Comparison of ENCODE assay signal across 10 mouse cellular contexts in genomic region chr2:90970606-90971005, GRCm38 (mm10). TPM values are rescaled to one million over a fixed set of nuclear protein-coding genes. Genes with fewer than 3 reads are reported as not detected.
A peak's percentile ranks its signal among the peaks of the same experiment; 100 is the strongest.
DNase-seq lines count a peak whose midpoint lies in the region; TF ChIP-seq lines count a peak whose summit lies in the region.
"Had no signal": no experiment of that assay in that cellular context is flagged by ENCODE, and none has a peak within 500 bp of the region (broad histone marks: within the 10 kb centered on the region; RNA-seq: fewer than 3 reads in every experiment).

No protein-coding gene starts in this region.

- TF ChIP-seq CTCF in brain, embryonic 14.5 days (IDR thresholded peaks at IDR 0.05; ENCODE audit: borderline replicate concordance, extremely low read depth, insufficient read depth, insufficient read length): no peak

- DNase-seq in frontal cortex, adult 2 months (ENCODE audit: extremely low spot score in 1 of 2, low spot score in 1 of 2): peak; percentile 42 to 69
- DNase-seq in frontal cortex, postnatal 10 days (ENCODE audit: low spot score in 2 of 2): no peak
- DNase-seq in layer of hippocampus, adult 18-20 months (ENCODE audit: low spot score in 2 of 2): peak; percentile 30 to 64
- no peak for DNase-seq in layer of hippocampus, postnatal 10 days (ENCODE audit: low spot score in 2 of 2)
- DNase-seq in brain, embryonic 14.5 days (ENCODE audit: low read depth): peak; percentile 62
- peak; percentile 91 for DNase-seq in cerebellum, adult 9-11 months
- no peak for DNase-seq in adrenal gland, postnatal 14 days
- no peak for DNase-seq in thymus, postnatal 36 days
- DNase-seq: kidney, adult 2 months; lung, postnatal 4 days had no signal

- no peak for TF ChIP-seq POLR2A in brain, embryonic 14.5 days (IDR thresholded peaks at IDR 0.05; ENCODE audit: borderline replicate concordance, extremely low read depth, insufficient read depth, insufficient read length, poor library complexity, severe bottlenecking)

RNA-seq across cellular contexts. Expression of gene Celf1, which starts 30.4 kb away (rescaled TPM):
- polyA plus RNA-seq in frontal cortex, adult 2 months (2012; rRNA removed): 107 and 127 TPM in 2 replicates
- 100 to 1,000 TPM; 136 to 140 TPM for total RNA-seq in layer of hippocampus, adult 18-20 months (2021)
- total RNA-seq in layer of hippocampus, postnatal 10 days (2021): 100 to 1,000 TPM; 109 to 116 TPM
- 119 and 130 TPM in 2 replicates for polyA plus RNA-seq in brain, embryonic 14.5 days (2012; rRNA removed)
- total RNA-seq in adrenal gland, postnatal 14 days (2021): 89.9 and 97.9 TPM in 2 replicates

Comparison
In these comparisons a context has a peak if more than half of its experiments do, and no peak if none do; other contexts are left out.
1. DNase-seq: peak in frontal cortex, adult 2 months (2 of 2), layer of hippocampus, adult 18-20 months (2 of 2), brain, embryonic 14.5 days (single experiment) and cerebellum, adult 9-11 months (single experiment); none in frontal cortex, postnatal 10 days (0 of 2), layer of hippocampus, postnatal 10 days (0 of 2), adrenal gland, postnatal 14 days (single experiment) and thymus, postnatal 36 days (0 of 2).